Mouse (Mus musculus) left cerebral cortex, adult 9 months (tissue): ENCODE data around the gene Med9.

Experiments used
- DNase-seq, 2 experiments: peaks; one replicate each; pipeline ENCODE4 v3.0.0; 2022; ENCODE audit warnings: low spot score in 2 of 2

Med9 gene

GRCm38 (mm10) chr11:59947752-59948400, at the start of gene Med9:
TSS of gene Med9 (plus strand) at chr11:59948206.
- peak; percentile 89 to 96 for DNase-seq

GRCm38 (mm10) chr11:59899711-59900685, 48.0 kb upstream of the Med9 start:
- DNase-seq, result no peak

GRCm38 (mm10) chr11:59900995-59901394, 47.0 kb upstream of the Med9 start:
- DNase-seq, result no peak

- no peak for DNase-seq
Measured at GRCm38 (mm10) chr11:59902045-59902726, 45.8 kb upstream of the Med9 start.

- no peak for DNase-seq
Measured at GRCm38 (mm10) chr11:59906521-59907123, 41.4 kb upstream of the Med9 start.

GRCm38 (mm10) chr11:59908446-59908845, 39.6 kb upstream of the Med9 start:
- no peak for DNase-seq

GRCm38 (mm10) chr11:59910586-59910985, 37.4 kb upstream of the Med9 start:
- no peak for DNase-seq

GRCm38 (mm10) chr11:59911523-59911922, 36.5 kb upstream of the Med9 start:
- no peak for DNase-seq

- DNase-seq, result no peak
Measured at GRCm38 (mm10) chr11:59913702-59914101, 34.3 kb upstream of the Med9 start.

- no peak for DNase-seq
Measured at GRCm38 (mm10) chr11:59918014-59918413, 30.0 kb upstream of the Med9 start.

GRCm38 (mm10) chr11:59919401-59919800, 28.6 kb upstream of the Med9 start:
- DNase-seq, result no peak

- DNase-seq, result no peak
Measured at GRCm38 (mm10) chr11:59920331-59920730, 27.7 kb upstream of the Med9 start.

- DNase-seq, result no peak
Measured at GRCm38 (mm10) chr11:59921265-59921664, 26.7 kb upstream of the Med9 start.

GRCm38 (mm10) chr11:59930031-59930430, 18.0 kb upstream of the Med9 start:
- no peak for DNase-seq

- no peak for DNase-seq
Measured at GRCm38 (mm10) chr11:59932560-59933337, 15.3 kb upstream of the Med9 start.

- no peak for DNase-seq
Measured at GRCm38 (mm10) chr11:59933943-59934342, 14.1 kb upstream of the Med9 start.

- DNase-seq, result no peak
Measured at GRCm38 (mm10) chr11:59937023-59937422, 11.0 kb upstream of the Med9 start.

GRCm38 (mm10) chr11:59937615-59938014, 10.4 kb upstream of the Med9 start:
- DNase-seq, result no peak

- DNase-seq, result no peak
Measured at GRCm38 (mm10) chr11:59939821-59940220, 8.2 kb upstream of the Med9 start.

- no peak for DNase-seq
Measured at GRCm38 (mm10) chr11:59940645-59941044, 7.4 kb upstream of the Med9 start.

GRCm38 (mm10) chr11:59941391-59941790, 6.6 kb upstream of the Med9 start:
- DNase-seq, result no peak
